Mouse (Mus musculus) hindbrain, embryonic 12.5 days (tissue): Measurements from ENCODE around the gene Enpp6. TPM values are rescaled to one million over a fixed set of nuclear protein-coding genes. Genes with fewer than 3 reads are reported as not detected.
A peak's percentile ranks its signal among the peaks of the same experiment; 100 is the strongest.

ENCODE experiments used
- ATAC-seq: fragments of 200-750 bp; cut with Nextera tagmentation; 2 replicates; pipeline ENCODE4 v1.8.0; 2017; ENCODE audit warnings: moderate TSS enrichment; ENCODE audit not compliant: low FRiP score
- H3K27ac ChIP-seq: fragments of 300-500 bp; sonication (generic); 2 replicates; pipeline ENCODE4 v1.5.1; 2016; ENCODE audit warnings: mild to moderate bottlenecking
- H3K27me3 ChIP-seq: fragments of 300-500 bp; sonication (generic); 2 replicates; pipeline ENCODE4 v1.6.1; 2016; ENCODE audit warnings: mild to moderate bottlenecking
- H3K36me3 ChIP-seq: fragments of 300-500 bp; sonication (generic); 2 replicates; pipeline ENCODE4 v1.6.1; 2016; ENCODE audit warnings: mild to moderate bottlenecking
- H3K4me1 ChIP-seq: fragments of 300-500 bp; sonication (generic); 2 replicates; pipeline ENCODE4 v1.6.1; 2016
- H3K4me2 ChIP-seq: fragments of 300-500 bp; sonication (generic); replicated peaks from 2 replicates; pipeline ENCODE4 v1.6.1; 2016; ENCODE audit warnings: mild to moderate bottlenecking
- H3K4me3 ChIP-seq: fragments of 300-500 bp; sonication (generic); 2 replicates; pipeline ENCODE4 v1.5.1; 2016; ENCODE audit warnings: mild to moderate bottlenecking
- H3K9ac ChIP-seq: fragments of 300-500 bp; sonication (generic); 2 replicates; pipeline ENCODE4 v1.6.1; 2016; ENCODE audit warnings: mild to moderate bottlenecking, moderate library complexity
- H3K9me3 ChIP-seq: fragments of 300-500 bp; sonication (generic); replicated peaks from 2 replicates; pipeline ENCODE4 v1.6.1; 2016; ENCODE audit warnings: mild to moderate bottlenecking
- WGBS: fragments of 180-500 bp; shearing (Covaris S2); methylation state at CpG from one replicate; pipeline ENCODE4 v1.1.7; 2016; 5-methylcytosine and 5-hydroxymethylcytosine counted together
- polyA plus RNA-seq: library from polyadenylated mRNA; unstranded; fragments of >200 nt; fragmentation: Nextera tagmentation; extraction: Ambion mirVana; gene quantifications from 2 replicates; pipeline ENCODE4 v1.2.1, GENCODE M21; 2016

Gene Enpp6
- polyA plus RNA-seq, 1 experiment from 2014 or later: 0.57 TPM

DNA sequence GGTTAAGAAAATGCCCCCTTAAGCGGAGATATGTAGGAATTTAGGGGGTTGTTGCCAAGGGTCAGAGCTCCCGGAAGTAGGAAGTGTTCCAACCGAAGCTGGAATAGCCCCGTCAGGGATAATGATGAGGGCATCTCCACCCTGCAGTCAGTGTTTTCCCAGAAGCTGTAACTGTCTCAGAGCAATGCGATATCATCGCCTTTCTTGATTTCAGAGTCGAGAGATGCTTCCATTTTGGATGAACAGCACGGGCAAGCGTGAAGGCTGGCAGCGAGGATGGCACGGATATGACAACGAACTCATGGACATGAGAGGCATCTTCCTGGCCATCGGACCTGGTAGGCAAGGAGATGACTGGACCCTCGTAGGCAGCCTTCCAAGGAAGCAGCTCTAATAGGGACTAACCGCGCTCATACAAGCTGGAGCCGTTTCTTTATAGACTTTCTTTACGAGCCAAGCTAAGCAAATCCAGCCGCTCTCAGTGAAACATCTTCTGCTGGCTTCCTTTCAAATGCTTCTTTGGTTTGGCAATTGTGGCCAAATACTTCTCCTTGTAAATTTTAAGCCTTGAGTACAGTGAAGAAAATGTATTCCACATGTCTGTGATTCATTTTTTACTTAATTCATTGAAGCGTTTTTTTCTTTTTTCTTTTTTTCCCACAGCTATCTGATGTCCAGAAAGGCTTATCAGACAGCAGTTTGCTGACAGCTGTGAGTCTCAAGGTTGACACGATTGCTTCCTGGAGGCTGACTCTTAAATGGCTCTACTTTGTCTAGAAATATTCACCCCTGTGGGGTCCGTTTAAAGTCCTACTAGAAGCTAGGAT lies 95.7 kb downstream of the Enpp6 start:
- Histone ChIP-seq H3K9ac (no peak overlapping the region), H3K4me1 (no peaks in the 10 kb centered on the region), H3K4me2 (no peak overlapping the region), H3K36me3 (no peaks in the 10 kb centered on the region), H3K9me3 (no peaks in the 10 kb centered on the region), H3K27ac (no peak overlapping the region), H3K4me3 (no peak overlapping the region), H3K27me3 (no peaks in the 10 kb centered on the region)
- WGBS: 91% methylated on average over 22 of the region's 22 CpGs
- ATAC-seq: no peak

DNA sequence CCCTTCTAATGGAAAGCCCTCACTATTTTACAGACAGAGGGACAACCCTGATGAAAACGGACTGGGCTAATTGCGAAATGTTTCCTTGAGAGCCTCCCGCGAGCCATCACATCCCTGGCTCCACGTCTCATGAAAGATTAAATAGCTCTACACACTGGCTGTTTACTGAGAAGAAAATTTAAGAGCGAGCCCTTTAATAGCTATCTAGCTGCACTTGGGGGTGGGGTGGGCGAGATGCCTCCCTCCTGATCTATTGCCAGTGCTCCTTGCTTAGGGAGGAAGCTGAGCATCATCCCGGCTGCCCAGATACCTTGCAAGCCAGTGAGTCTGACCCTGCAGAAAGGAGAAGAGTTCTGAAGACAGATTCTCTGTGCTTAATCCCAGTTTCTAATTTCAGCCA lies 103.3 kb downstream of the Enpp6 start:
- H3K9ac ChIP-seq: no peak overlapping the region
- ATAC-seq: no peak
- no peak overlapping the region for H3K4me2 ChIP-seq
- no peak overlapping the region for H3K27ac ChIP-seq
- H3K36me3 ChIP-seq: no peaks in the 10 kb centered on the region
- H3K4me1 ChIP-seq: no peaks in the 10 kb centered on the region
- no peak overlapping the region for H3K4me3 ChIP-seq
- no peaks in the 10 kb centered on the region for H3K27me3 ChIP-seq
- WGBS: 83% methylated on average over 8 of the region's 8 CpGs
- no peaks in the 10 kb centered on the region for H3K9me3 ChIP-seq

DNA sequence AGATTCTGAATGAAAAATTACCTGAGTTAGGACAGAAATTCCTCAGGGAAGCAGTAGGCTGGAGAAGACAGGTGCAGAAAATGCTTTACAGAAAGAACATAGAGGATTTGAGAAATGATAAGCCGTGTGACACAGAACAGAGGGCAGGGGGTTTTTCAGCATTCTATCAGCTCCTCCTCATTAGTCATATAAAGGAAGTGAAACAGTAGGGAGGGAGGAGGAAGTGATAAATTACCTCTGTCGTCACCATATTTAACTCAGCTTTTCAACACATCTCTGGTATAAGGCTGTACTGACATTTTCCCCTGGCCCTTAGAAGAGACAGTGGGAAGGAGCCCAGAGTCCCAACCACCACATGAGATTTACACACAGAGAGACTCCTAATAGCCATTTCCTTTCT lies 118.9 kb downstream of the Enpp6 start:
- no peak for ATAC-seq
- WGBS: 68% methylated on average over 2 of the region's 2 CpGs

DNA sequence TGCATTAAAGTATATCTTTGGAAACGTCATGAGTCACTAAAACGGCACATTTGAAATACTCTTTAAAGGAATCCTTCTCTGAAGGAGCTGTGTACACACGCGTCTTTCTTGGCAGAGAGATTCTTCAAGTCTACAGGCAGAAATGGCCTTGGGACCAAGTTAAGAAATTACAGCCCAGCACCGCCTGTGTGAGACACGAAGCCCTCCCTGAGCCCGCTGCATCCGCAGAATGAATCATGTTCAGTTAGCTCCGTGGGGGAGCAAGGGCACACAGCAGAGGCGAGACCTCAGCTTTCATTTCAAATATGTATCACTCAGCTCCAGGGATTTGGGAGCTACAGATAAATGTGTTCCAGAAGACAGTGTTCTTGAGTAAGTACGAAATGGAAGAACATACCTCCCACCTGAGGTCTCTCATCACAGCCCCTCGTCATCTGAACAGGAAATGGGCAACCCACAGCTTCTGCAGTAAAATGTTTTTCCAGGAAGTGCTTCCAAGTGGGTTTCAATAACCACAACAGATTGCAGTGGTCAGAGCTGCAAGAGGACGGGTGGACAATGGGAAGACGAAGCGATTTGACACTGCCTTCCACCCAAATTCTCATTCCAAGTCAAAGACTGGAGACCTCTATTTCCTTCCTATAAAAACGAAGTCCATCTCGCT lies 127.6 kb downstream of the Enpp6 start:
- no peak overlapping the region for H3K4me3 ChIP-seq

More for the DNA sequence above, 118.9 kb downstream of the Enpp6 start:
- Histone ChIP-seq H3K36me3 (no peaks in the 10 kb centered on the region), H3K27me3 (no peaks in the 10 kb centered on the region), H3K9me3 (no peaks in the 10 kb centered on the region), H3K9ac (no peak overlapping the region), H3K4me2 (no peak overlapping the region), H3K4me1 (no peaks in the 10 kb centered on the region), H3K4me3 (no peak overlapping the region), H3K27ac (no peak overlapping the region)

DNA sequence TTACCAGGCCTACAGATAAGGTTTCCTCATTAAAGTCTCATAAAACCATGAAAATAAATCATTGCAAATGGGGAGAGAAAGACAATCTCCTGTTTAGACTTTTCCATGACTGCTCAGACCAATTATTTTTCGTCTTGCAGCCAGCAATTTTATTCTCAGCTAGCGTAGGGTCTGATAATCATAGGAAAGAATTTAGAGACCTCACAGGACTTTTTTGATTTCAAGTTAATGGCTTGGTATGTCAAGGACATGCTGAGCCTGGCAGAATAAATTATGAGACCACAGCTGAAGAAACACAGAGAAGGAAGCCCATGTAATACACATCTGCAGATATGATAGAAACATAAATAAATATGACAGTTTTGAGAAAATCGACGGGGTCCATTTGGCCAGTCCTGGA lies 130.6 kb downstream of the Enpp6 start:
- Histone ChIP-seq H3K4me2 (no peak overlapping the region), H3K4me3 (no peak overlapping the region), H3K36me3 (no peaks in the 10 kb centered on the region), H3K9ac (no peak overlapping the region), H3K27ac (no peak overlapping the region), H3K9me3 (no peaks in the 10 kb centered on the region), H3K4me1 (no peaks in the 10 kb centered on the region), H3K27me3 (no peaks in the 10 kb centered on the region)
- no peak for ATAC-seq
- WGBS: 83% methylated on average over 4 of the region's 4 CpGs

More for the DNA sequence above, 127.6 kb downstream of the Enpp6 start:
- no peak for ATAC-seq
- H3K27ac ChIP-seq: no peak overlapping the region
- H3K27me3 ChIP-seq: no peaks in the 10 kb centered on the region
- H3K36me3 ChIP-seq: no peaks in the 10 kb centered on the region
- H3K9ac ChIP-seq: no peak overlapping the region
- no peak overlapping the region for H3K4me2 ChIP-seq
- WGBS: 77% methylated on average over 17 of the region's 17 CpGs
- H3K4me1 ChIP-seq: no peaks in the 10 kb centered on the region
- H3K9me3 ChIP-seq: no peaks in the 10 kb centered on the region

DNA sequence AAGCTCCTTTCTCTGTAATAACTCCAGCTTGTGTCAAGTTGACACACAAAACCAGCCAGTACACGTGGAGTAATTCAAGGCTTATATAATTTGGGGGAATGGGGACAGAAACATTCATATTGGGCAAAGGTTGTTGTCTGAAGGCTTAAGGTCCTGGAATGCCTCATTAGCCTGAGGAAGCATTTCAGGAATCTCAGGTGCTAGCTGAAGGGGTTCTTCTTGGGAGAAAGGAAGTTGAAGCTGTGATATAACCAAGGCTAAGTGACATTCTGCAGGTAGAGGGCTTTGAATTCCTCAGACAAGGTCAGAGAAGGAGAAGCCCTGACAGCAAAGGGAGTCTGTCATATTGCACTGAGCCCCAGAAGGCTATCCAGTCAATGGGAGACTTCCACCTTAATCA lies 133.2 kb downstream of the Enpp6 start:
- no peak overlapping the region for H3K4me2 ChIP-seq
- WGBS: 69% methylated on average over 1 of the region's 1 CpGs
- no peaks in the 10 kb centered on the region for H3K27me3 ChIP-seq
- H3K4me1 ChIP-seq: no peaks in the 10 kb centered on the region
- no peaks in the 10 kb centered on the region for H3K36me3 ChIP-seq
- no peak overlapping the region for H3K27ac ChIP-seq
- H3K9me3 ChIP-seq: 0 out of 2 replicates have a peak, but pooled peaks cover 3% of the 10 kb centered on the region
- H3K4me3 ChIP-seq: no peak overlapping the region
- ATAC-seq: no peak
- H3K9ac ChIP-seq: no peak overlapping the region

DNA sequence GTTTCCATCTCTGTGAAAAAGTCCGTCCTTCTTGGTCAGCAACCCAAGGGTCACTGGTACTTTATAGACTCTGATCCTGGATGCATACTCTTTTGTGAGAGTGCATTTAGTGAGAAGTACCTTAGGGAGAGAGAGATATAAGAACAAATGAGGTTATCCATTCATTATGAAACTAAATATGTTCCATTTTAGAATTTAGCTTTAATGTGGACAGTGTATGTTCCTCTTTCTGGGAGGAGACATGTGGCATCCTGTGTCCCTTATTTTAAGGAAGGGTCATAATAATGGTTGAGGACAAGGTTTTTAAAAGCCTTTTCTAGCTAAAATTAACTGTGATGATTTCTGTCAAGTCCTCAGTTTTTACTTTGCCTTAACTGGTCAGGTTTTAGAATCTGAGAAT lies 142.2 kb downstream of the Enpp6 start:
- no peak overlapping the region for H3K4me2 ChIP-seq
- H3K9me3 ChIP-seq: 0 out of 2 replicates have a peak, but pooled peaks cover 3% of the 10 kb centered on the region
- H3K4me1 ChIP-seq: no peaks in the 10 kb centered on the region
- H3K36me3 ChIP-seq: no peaks in the 10 kb centered on the region
- no peak for ATAC-seq
- no peak overlapping the region for H3K4me3 ChIP-seq
- H3K9ac ChIP-seq: no peak overlapping the region
- no peaks in the 10 kb centered on the region for H3K27me3 ChIP-seq
- WGBS: 81% methylated on average over 1 of the region's 1 CpGs
- no peak overlapping the region for H3K27ac ChIP-seq

DNA sequence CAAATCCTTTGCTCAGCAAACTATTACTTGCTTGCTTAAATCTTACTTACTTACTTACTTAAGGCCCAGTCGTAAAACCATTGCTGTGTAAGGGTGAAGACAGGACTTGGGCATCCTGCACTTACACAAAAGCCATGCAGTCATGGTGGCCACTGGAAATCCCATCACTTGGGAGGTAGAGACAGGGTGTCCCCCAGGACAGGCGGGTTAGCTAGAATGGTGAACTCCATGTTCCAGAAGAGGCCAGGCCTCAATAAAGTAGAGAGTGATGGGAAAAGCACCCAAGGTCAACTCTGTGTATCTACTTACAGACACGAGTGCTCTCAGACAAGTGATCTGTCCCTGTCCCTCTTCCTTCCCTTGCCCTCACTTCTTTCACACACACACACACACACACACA lies 146.7 kb downstream of the Enpp6 start:
- 86% methylated on average over 3 of the region's 3 CpGs for whole genome bisulfite sequencing
- Histone ChIP-seq H3K4me1 (peaks cover 11% of the 10 kb centered on the region), H3K4me2 (no peak overlapping the region), H3K9ac (no peak overlapping the region), H3K27ac (no peak overlapping the region), H3K27me3 (no peaks in the 10 kb centered on the region), H3K9me3 (no peaks in the 10 kb centered on the region), H3K4me3 (no peak overlapping the region), H3K36me3 (no peaks in the 10 kb centered on the region)
- ATAC-seq: no peak

DNA sequence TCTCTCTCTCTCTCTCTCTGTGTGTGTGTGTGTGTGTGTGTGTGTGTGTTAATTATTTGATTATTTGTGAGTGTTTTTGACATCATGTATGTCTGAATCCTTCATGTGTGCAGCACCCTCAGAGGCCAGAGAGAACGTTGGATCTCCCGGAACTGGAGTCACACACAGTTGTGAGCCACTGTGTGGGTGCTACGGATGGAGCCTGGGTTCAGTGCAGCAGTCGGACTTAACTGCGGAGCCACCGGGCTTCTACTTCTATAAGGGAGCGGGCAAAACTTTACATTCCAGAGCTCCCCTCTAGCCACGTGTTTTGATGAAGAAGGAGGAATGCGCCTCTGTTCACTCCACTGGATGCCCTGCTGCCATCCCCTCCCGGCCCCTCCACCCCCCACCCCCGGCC lies 148.0 kb downstream of the Enpp6 start:
- H3K4me2 ChIP-seq: peak overlapping the region; percentile 37

DNA sequence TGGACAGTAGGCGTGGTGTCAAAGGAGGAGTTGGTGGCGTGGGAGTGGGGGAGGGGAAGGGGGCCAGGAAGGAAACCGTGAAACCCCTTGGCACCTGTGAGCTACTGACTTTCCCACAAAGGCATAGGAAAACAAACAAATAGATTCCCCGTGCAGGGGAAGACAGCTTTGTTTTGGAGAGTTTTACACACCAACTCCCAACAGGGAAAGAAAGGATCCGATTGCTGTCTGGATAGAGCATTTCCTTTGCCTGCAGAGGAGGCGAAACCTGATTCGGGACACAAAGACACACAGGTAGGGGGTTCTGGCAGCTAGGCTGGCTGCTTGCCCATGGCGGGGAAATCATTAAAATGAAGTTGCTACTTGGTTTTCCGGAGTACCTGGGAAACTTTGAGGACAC lies 148.9 kb downstream of the Enpp6 start:
- Histone ChIP-seq H3K4me1 (peaks cover 11% of the 10 kb centered on the region), H3K27ac (no peak overlapping the region), H3K36me3 (no peaks in the 10 kb centered on the region), H3K4me3 (no peak overlapping the region; the same call in 1 of the 2 replicates), H3K9ac (no peak overlapping the region), H3K9me3 (no peaks in the 10 kb centered on the region), H3K4me2 (peak overlapping the region; percentile 37), H3K27me3 (no peaks in the 10 kb centered on the region)
- WGBS: 13% methylated on average over 9 of the region's 9 CpGs
- no peak for ATAC-seq

More for the DNA sequence above, 148.0 kb downstream of the Enpp6 start:
- H3K36me3 ChIP-seq: no peaks in the 10 kb centered on the region
- 41% methylated on average over 11 of the region's 11 CpGs for WGBS
- H3K27me3 ChIP-seq: no peaks in the 10 kb centered on the region
- no peaks in the 10 kb centered on the region for H3K9me3 ChIP-seq
- no peak for ATAC-seq
- H3K9ac ChIP-seq: no peak overlapping the region
- peaks cover 11% of the 10 kb centered on the region for H3K4me1 ChIP-seq
- H3K27ac ChIP-seq: no peak overlapping the region
- H3K4me3 ChIP-seq: no peak overlapping the region

DNA sequence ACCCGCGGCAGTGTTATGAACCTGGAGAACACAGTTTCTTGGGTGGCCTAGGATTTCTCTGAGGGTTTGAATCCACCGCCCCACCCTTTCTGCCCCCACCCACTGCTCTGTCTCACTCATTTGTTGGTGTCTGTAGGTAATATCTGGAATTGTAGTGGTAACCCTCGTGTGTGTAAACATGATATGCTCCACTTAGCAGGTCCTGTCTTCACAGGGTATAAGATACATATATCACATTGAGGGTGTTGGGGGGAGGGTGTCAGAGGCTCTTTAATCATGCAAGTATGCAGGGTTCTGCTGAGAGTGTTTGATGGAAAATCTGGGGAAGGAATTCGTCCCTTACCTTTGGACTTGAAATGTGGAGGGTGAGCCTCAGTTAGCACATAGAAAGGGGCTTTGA lies 149.4 kb downstream of the Enpp6 start:
- no peaks in the 10 kb centered on the region for H3K36me3 ChIP-seq
- H3K4me2 ChIP-seq: peak overlapping the region; percentile 37
- H3K9ac ChIP-seq: no peak overlapping the region
- peaks cover 11% of the 10 kb centered on the region for H3K4me1 ChIP-seq
- 43% methylated on average over 5 of the region's 5 CpGs for WGBS
- ATAC-seq: no peak
- H3K27ac ChIP-seq: no peak overlapping the region
- no peaks in the 10 kb centered on the region for H3K27me3 ChIP-seq
- no peaks in the 10 kb centered on the region for H3K9me3 ChIP-seq
- H3K4me3 ChIP-seq: no peak overlapping the region

DNA sequence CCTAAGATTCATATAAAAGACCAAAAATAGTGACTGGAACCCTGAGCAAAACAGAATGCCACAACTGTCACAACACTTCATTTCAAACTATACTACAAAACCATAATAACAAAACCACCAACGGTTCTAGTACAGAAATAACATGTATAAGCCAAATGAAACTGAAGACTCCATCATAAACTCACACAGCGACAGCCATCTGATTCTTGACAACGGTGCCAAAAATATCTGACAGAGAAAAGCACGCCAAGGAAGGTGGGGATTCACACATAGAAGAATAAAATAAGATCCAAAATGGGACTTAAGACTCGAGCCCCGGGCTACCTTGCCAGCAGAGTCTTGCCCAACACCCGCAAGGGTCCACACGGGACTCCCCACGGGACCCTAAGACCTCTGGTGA lies 158.6 kb downstream of the Enpp6 start:
- Histone ChIP-seq H3K27me3 (no peaks in the 10 kb centered on the region), H3K4me1 (no peaks in the 10 kb centered on the region), H3K4me2 (no peak overlapping the region), H3K9me3 (0 out of 2 replicates have a peak, but pooled peaks cover 3% of the 10 kb centered on the region), H3K27ac (no peak overlapping the region), H3K36me3 (peaks cover 3% of the 10 kb centered on the region; the same call in 1 of the 2 replicates), H3K4me3 (no peak overlapping the region), H3K9ac (no peak overlapping the region)
- no peak for ATAC-seq
- 95% methylated on average over 9 of the region's 9 CpGs for WGBS
